Mouse (Mus musculus): ENCODE results near the gene Itsn1.

DNA sequence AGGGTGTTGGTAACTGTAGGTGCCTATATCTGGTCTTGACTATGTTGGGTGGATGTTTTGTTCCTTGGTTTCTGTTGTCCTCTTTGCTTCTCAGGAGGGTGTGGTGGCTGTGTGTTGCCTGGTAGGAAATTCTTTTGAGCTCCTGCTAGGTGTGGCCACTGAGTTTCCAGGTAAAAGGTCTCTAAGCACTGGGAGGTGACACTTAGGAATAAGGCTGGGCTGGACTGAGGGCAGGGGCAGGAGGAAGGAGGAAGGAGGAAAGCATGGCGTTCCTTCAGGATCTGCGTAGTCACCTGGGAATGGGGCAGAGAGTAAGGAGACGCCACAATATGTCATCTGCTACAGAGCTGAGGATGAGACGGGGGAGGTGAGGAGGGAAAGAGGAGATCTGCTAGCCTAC, 224.9 kb downstream of the Itsn1 start:
- TF ChIP-seq POLR2A (IDR thresholded peaks at IDR 0.05; ENCODE audit: borderline replicate concordance, extremely low read depth, low read depth, low read length) (no peak), CTCF (IDR thresholded peaks at IDR 0.05; ENCODE audit: insufficient read depth, low read length) (no peak)
